Mouse (Mus musculus): ENCODE measurements around the gene Susd6. TPM values are rescaled to one million over a fixed set of nuclear protein-coding genes. Genes with fewer than 3 reads are reported as not detected.

The Susd6 gene
- 46.3 and 54.8 TPM in 2 replicates for polyA plus RNA-seq (2012; rRNA removed)

DNA sequence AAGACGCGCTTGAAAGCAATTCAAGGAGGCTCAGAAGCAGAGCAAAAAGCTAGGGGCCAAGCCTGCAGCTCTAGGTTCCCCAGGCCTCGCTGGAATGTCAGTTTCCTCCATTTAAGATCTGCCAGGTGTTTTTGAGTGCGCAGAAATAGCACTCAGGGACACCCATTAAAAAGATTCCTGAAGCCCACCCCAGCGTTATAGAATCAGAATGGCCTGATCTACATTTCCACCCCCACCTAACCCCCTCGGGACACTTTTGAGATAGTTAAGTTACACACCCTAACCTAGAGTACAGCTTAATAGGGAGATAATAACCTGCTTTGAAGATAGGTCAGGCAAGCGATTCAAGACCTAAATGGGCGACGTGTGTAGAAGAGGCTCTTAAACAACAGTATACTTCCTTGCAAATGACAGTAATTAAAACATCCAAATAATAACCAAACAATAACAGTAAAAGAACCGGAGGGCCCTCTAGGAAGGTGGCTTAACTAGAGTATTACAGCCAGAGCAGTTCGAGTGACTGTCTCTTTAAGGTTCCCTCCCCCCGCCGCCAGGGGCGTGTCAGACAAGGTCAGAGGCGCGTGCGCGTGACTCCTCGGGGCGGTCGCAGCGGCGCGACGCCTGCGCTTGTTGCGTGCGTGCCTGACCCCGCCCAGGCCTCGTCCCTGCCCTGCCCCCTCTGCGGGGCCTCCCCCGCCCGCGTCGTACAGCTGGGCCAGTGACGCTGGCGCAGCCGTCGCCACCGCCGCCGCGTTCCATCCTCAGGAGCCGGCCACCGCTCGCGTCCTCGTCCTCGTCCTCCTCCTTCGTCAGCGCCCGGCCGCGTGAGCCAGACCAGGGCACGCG lies at the start of gene Susd6:
TSS of gene Susd6 (plus strand) at position 662 of the 846 bp plus-strand sequence.
- 5% methylated on average over 56 of the region's 56 CpGs for WGBS
- TF ChIP-seq CTCF (IDR thresholded peaks at IDR 0.05; ENCODE audit: borderline replicate concordance, insufficient read depth, low read depth, low read length) = no peak
- TF ChIP-seq POLR2A (IDR thresholded peaks at IDR 0.05; ENCODE audit: borderline replicate concordance, insufficient read depth, low read length) = peak; percentile 94
- DNase-seq = peak; percentile 98 to 99
- H3K27ac ChIP-seq (ENCODE audit: insufficient read depth, low read length) = peak within 1 kb of the TSS; percentile 90
- H3K4me1 ChIP-seq (ENCODE audit: control insufficient read depth, insufficient read depth, low read length) = peaks cover 24% of the 10 kb centered on the region
- no peaks in the 10 kb centered on the region for H3K27me3 ChIP-seq (ENCODE audit: control insufficient read depth, insufficient read depth, low read length)
- H3K4me3 ChIP-seq (replicated peaks; ENCODE audit: insufficient read depth, low read depth, low read length) = peak within 1 kb of the TSS; percentile 54

DNA sequence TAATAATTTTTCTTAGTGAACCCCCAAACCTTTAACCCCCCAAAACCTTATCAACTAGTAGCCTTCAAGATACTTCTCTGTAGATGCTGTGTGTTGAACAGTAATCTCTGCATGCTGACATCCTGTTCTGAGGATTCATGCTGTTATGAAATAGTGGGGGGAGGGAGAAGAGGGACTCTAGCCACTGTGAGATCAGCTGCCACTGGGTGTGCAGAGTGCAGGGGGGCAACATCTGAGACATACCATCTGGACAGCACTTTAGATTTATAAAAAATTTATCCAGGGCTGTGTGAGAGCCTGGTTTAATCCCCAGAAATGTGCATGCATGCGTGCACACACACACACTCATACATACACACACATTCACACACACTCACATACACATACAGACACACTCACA lies 45.7 kb upstream of the Susd6 start:
- WGBS = 94% methylated on average over 1 of the region's 1 CpGs
- Histone ChIP-seq H3K27ac (ENCODE audit: insufficient read depth, low read length) (no peak overlapping the region), H3K4me1 (ENCODE audit: control insufficient read depth, insufficient read depth, low read length) (no peaks in the 10 kb centered on the region), H3K4me3 (replicated peaks; ENCODE audit: insufficient read depth, low read depth, low read length) (no peak overlapping the region), H3K27me3 (ENCODE audit: control insufficient read depth, insufficient read depth, low read length) (no peaks in the 10 kb centered on the region)
- TF ChIP-seq CTCF (IDR thresholded peaks at IDR 0.05; ENCODE audit: borderline replicate concordance, insufficient read depth, low read depth, low read length) (no peak), POLR2A (IDR thresholded peaks at IDR 0.05; ENCODE audit: borderline replicate concordance, insufficient read depth, low read length) (no peak)
- DNase-seq = no peak

DNA sequence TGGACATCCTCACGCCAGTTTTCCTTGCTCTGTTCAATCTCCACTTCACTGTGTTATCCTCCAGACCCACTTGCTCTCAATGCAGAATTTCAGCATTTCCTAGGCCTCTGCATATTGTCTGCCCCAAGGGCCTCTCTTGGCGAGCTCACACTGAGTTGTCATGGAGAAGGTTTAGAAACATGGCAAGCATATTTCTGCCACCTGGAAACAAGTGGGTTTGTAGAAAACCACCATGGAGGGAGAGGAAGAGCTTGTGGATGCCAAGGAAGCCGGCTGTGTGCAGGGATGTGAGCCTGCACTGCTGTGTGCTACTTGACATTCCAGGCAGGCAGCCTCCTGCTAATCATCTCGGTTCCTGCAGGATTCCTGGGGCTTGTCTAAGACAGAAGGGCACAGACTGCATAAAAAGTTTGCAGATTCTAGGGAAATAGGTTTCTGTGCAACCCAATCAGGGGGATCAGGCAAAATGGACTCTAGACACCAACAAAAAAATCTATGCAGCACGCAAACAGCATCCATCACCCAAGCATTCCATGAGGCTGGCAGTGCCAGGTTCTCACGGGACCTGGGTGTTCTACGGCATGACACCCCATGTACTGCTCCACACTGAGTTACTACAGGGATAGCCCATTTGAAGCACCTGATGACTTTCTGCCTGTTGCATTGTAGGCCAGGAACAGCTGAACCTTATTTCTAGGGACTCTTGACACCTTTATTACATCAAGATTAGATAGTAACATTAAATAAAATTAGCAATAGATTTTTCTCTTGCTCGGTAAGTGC lies 44.1 kb upstream of the Susd6 start:
- H3K4me1 ChIP-seq (ENCODE audit: control insufficient read depth, insufficient read depth, low read length) = no peaks in the 10 kb centered on the region
- no peak for TF ChIP-seq POLR2A (IDR thresholded peaks at IDR 0.05; ENCODE audit: borderline replicate concordance, insufficient read depth, low read length)
- H3K27me3 ChIP-seq (ENCODE audit: control insufficient read depth, insufficient read depth, low read length) = no peaks in the 10 kb centered on the region
- no peak overlapping the region for H3K4me3 ChIP-seq (replicated peaks; ENCODE audit: insufficient read depth, low read depth, low read length)
- H3K27ac ChIP-seq (ENCODE audit: insufficient read depth, low read length) = no peak overlapping the region
- WGBS = 39% methylated on average over 8 of the region's 8 CpGs
- no peak for DNase-seq

DNA sequence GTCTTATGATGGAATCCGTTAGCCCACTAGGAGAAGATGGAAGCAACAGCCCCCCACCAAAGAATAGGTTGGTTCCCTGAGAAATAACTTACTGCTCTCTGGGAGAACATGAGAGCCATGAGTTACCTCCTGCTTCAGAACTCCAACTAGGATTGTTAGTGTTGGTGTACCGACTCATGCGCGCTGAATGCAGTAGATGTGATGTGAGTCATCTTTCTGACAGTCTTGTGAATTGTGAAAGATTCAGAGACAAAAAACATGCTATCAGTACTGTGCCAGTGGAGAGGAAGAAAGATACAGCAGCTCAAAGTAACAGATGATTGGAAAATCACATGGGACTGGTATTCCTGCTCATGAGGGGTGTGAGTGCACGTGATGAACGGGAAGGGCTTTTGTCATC lies 38.8 kb upstream of the Susd6 start:
- DNase-seq = no peak
- Histone ChIP-seq H3K4me1 (ENCODE audit: control insufficient read depth, insufficient read depth, low read length) (no peaks in the 10 kb centered on the region), H3K4me3 (replicated peaks; ENCODE audit: insufficient read depth, low read depth, low read length) (no peak overlapping the region), H3K27me3 (ENCODE audit: control insufficient read depth, insufficient read depth, low read length) (no peaks in the 10 kb centered on the region), H3K27ac (ENCODE audit: insufficient read depth, low read length) (no peak overlapping the region)
- 90% methylated on average over 6 of the region's 6 CpGs for WGBS
- TF ChIP-seq POLR2A (IDR thresholded peaks at IDR 0.05; ENCODE audit: borderline replicate concordance, insufficient read depth, low read length) (no peak), CTCF (IDR thresholded peaks at IDR 0.05; ENCODE audit: borderline replicate concordance, insufficient read depth, low read depth, low read length) (no peak)

DNA sequence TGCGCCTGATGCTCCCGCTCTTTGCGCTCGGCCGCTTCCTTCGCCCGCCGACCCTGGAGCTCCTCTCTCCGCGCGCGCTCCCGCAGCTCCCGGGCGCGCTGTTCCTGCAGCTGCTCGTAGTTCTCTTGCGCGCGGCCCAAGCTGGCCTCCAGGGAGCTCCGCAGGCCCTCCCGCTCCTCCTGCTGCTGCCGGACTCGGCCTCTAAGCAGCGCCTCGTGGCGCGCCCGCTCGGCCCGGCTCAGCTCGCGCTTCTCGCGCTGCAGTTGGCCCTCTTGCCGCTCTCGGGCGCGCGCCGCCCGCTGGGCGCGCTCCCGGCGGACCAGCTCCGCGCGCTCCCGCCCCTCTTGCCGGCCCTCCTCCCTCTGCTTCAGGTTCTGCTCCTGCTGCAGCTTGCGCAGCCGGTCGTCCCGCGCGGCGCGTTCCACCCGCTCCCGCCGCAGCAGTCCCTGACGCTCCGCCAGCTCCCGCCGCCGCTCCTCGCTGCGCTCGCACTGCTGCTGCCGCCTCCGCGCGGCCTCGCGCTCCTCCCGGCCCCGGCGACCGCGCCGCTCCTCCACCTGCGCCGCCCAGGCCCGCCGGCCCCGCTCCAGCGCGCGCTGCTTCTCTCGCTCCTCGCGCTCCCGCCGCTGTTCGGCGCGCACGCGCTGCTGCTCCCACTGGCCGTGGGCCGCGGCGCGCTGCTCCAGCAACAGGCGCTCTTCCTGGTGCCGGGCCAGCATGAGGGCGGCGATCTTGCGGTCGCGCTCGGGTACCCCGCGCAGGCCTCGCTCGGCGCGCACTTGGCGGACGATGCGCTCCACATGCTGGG lies 32.4 kb upstream of the Susd6 start:
- H3K4me1 ChIP-seq (ENCODE audit: control insufficient read depth, insufficient read depth, low read length) = no peaks in the 10 kb centered on the region; the same call in 1 of the 2 replicates

DNA sequence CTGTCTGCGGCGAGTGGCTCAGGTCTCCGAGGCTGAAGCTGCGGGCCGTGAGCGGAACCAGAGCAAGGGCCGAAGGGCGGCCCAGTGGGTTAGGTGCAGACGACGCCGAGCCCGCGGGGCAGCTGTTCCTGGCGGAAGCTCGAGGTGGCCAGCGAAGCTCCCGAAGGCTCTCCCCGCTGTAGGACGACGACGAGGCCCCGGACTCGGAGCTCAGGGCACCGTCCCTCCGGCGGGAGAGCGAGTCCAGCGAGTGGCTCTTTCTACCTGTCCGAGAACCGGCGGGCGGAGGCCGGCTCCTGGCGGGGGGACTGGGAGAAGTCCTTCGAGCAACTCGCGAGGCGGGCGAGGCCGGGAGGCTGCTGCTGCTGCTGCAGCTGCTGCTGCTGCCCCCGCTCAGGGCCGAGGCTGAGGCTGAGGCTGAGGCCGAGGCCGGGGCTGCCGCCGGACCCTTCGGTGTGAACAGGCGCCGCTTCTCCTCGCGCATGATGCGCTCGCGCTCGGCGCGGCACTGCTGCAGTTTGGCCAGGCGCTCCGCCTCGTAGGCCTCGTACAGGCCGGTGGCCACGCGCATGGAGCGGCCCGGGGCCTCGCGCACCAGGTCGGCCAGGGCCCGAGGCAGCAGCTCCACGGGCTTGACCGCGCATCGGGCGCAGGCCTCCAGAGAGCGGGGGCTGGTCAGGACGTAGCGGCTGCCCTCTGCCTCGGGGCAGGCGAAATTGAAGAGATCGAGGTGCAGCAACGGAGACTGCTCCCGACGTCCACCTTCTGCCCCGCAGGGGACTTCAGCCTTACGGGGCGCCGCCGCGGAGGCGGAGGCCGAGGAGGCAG lies 31.5 kb upstream of the Susd6 start:
- TF ChIP-seq CTCF (IDR thresholded peaks at IDR 0.05; ENCODE audit: borderline replicate concordance, insufficient read depth, low read depth, low read length) (no peak), POLR2A (IDR thresholded peaks at IDR 0.05; ENCODE audit: borderline replicate concordance, insufficient read depth, low read length) (no peak)
- no peaks in the 10 kb centered on the region for H3K27me3 ChIP-seq (ENCODE audit: control insufficient read depth, insufficient read depth, low read length)
- DNase-seq = peak; percentile 27 to 57
- H3K4me3 ChIP-seq (replicated peaks; ENCODE audit: insufficient read depth, low read depth, low read length) = peak overlapping the region; percentile 85
- H3K4me1 ChIP-seq (ENCODE audit: control insufficient read depth, insufficient read depth, low read length) = no peaks in the 10 kb centered on the region; the same call in 1 of the 2 replicates
- WGBS = 48% methylated on average over 92 of the region's 92 CpGs
- no peak overlapping the region for H3K27ac ChIP-seq (ENCODE audit: insufficient read depth, low read length)

More for the DNA sequence above, 32.4 kb upstream of the Susd6 start:
- 54% methylated on average over 122 of the region's 122 CpGs for WGBS
- peak overlapping the region; percentile 26 for H3K4me3 ChIP-seq (replicated peaks; ENCODE audit: insufficient read depth, low read depth, low read length)
- peak; percentile 54 to 61 for DNase-seq
- no peak for TF ChIP-seq CTCF (IDR thresholded peaks at IDR 0.05; ENCODE audit: borderline replicate concordance, insufficient read depth, low read depth, low read length)
- H3K27ac ChIP-seq (ENCODE audit: insufficient read depth, low read length) = peak overlapping the region; percentile 37; the same call in 1 of the 2 replicates
- H3K27me3 ChIP-seq (ENCODE audit: control insufficient read depth, insufficient read depth, low read length) = no peaks in the 10 kb centered on the region

DNA sequence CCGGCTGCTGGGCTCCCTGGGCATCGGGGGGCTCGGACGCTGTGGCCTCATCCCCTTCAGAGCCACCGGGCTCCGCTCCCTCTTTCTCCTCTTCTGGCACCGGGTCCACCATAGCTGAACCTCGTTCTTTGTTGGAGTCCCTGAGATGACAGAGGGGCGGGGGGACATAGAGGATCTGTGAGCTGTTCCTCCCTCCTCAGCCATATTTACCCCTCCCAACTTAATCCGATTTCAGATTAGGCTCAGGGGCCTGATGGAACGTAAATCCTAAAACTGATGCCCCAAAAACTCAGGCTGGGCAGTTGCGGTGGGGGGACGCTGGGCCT lies 31.0 kb upstream of the Susd6 start:
- 15% methylated on average over 13 of the region's 13 CpGs for WGBS
- DNase-seq = no peak
- TF ChIP-seq POLR2A (IDR thresholded peaks at IDR 0.05; ENCODE audit: borderline replicate concordance, insufficient read depth, low read length) (no peak), CTCF (IDR thresholded peaks at IDR 0.05; ENCODE audit: borderline replicate concordance, insufficient read depth, low read depth, low read length) (no peak)
- peak overlapping the region; percentile 85 for H3K4me3 ChIP-seq (replicated peaks; ENCODE audit: insufficient read depth, low read depth, low read length)
- no peaks in the 10 kb centered on the region; the same call in 1 of the 2 replicates for H3K4me1 ChIP-seq (ENCODE audit: control insufficient read depth, insufficient read depth, low read length)
- H3K27ac ChIP-seq (ENCODE audit: insufficient read depth, low read length) = peak overlapping the region; percentile 79
- H3K27me3 ChIP-seq (ENCODE audit: control insufficient read depth, insufficient read depth, low read length) = no peaks in the 10 kb centered on the region

All from cerebellum, adult 2 months (tissue).